Mouse (Mus musculus): ENCODE data around the gene Cpa5.

The Cpa5 gene

DNA sequence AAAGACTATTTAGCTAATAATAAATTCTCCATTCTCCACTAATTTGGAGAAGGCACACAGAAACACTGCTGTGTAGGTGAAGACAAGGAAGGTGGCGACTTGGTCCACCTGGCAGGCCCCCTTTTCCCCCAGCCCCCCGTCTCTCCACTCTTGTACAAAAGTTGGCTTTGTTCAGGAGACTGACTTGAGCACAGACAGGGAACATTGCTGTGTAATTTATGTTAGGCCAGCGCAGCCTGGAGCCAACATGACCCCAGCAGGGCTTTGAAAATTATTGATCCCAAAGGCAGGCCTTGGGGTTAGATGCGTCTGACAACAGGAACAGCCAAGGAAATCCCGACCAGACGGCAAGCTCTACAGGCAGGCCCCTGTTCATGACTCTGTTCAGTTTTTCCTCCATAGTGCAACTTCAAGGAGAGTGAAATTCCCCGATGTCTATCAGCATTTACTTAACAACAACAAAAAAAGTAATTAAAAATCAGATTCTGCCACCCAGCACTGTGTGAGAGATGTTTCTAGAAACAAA, 6.4 kb upstream of the Cpa5 start:
- no peak for DNase-seq (ENCODE audit: low read depth)

DNA sequence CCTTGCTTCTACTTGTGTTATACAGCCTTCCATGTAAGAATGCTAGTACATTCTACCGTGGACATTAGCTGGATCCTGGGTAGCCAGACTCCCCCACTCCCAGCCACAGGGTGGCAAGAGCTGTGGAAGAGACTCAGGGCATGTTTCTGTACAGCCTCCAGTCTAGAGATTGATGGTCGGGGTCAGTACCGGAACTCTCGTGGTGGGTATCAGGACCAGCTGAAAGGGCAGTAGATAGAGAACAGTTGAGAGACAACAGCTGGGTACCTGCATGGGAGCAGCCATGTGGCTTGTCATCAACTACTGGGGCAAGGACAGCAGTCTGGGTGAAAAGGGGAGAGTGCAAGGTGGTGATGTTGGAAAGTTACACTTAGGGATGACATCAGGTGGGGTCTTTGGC, 5.7 kb upstream of the Cpa5 start:
- DNase-seq (ENCODE audit: low read depth): no peak

DNA sequence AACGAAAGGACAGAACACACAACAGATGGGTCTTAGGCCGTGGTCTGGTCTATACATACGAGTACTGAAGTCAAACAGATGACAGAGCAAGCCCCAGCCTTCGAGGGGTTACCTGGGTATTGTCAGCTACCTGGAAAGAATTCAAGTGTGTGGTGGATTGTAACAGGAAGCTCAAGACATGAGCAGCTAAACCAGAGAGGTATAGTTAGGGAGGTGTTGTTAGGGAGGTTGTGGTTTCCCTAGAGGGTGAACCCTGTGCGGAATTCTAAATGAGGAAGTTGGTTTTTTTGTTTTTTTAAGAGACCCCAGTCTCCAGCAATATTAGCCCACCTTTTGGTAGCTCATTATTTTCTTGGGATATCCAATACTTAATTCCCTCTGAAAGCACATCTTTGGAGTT, 5.1 kb upstream of the Cpa5 start:
- DNase-seq (ENCODE audit: low read depth): peak; percentile 13

DNA sequence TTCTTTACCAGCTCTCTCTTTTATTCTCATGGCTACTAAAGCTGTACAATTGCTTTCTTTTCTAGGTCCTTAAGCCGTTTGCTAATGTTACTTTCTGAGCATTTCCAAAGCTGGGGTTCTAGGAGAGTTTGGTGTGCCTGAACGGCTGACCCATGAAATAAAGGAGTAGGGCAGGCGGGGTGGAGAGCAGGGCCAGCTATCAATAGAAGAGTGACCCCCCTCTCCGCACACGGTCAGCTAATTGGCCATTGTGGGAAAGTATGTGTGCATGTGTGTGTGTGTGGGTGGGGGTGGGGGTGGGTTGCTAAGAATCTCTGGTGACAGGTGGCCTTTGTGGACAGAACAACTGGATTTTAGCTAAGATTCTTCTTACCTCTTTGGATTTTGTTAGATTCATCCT, 402 bp downstream of the Cpa5 start:
- no peak for DNase-seq (ENCODE audit: low read depth)

DNA sequence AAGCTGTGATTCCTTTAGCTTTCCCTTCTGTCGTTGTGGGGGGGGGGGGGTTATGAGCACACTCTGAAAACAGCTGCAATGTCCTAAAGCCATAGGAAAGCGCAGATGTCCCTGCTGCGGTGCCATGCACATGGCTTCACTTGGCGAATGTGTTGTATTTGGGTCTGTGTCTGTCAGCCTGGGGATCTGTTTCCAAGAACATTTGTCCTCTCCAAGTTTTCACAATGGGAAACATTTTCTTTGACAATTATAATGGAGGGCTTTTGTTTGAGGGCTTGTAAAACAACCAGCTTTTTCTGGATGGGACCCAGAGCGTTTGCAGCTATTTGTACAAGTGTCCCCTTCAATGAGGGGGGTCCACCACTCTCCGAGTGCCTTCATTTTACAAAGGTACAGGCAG, 3.4 kb downstream of the Cpa5 start:
- no peak for DNase-seq (ENCODE audit: low read depth)

DNA sequence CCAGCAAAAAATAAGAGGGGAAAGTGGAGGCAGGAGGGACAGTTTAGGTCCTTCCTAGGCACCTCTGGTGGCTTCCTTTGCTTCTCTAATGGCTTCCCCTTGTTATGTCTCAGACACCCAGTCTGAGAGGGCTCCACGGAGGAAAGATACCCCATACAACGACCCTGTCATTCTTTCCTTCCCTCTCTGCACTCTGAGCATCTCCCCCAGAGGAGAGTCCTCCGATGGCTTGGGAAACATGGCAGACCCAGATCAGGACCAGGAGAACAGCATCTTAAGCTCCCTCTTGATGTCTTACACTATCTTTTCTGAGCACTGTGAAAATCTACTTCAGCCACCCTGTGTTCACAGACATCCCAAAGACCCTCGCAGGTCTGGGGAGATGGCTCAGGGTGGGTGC, 4.9 kb downstream of the Cpa5 start:
- DNase-seq (ENCODE audit: low read depth): no peak

DNA sequence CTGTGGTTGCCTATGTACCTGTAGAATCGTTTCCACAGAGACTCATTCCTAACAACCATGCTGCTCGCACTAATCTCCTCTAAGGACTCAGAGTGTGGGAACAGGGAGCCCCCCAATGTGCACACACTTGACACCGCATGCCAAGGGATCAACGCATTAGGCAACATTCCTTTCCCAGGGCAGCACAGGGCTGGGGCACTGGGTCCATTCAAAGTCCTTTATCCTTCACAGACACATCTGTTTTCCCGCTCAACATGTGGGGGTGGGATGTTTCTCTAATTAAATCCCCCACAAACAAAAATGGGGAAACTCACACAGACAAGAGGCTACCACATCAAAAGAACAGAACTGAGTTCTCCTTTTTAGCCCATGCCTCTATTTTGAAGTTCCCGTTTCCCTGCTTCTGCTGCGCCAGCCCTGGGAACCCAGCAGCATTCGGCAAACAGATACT, 5.7 kb downstream of the Cpa5 start:
- no peak for DNase-seq (ENCODE audit: low read depth)

DNA sequence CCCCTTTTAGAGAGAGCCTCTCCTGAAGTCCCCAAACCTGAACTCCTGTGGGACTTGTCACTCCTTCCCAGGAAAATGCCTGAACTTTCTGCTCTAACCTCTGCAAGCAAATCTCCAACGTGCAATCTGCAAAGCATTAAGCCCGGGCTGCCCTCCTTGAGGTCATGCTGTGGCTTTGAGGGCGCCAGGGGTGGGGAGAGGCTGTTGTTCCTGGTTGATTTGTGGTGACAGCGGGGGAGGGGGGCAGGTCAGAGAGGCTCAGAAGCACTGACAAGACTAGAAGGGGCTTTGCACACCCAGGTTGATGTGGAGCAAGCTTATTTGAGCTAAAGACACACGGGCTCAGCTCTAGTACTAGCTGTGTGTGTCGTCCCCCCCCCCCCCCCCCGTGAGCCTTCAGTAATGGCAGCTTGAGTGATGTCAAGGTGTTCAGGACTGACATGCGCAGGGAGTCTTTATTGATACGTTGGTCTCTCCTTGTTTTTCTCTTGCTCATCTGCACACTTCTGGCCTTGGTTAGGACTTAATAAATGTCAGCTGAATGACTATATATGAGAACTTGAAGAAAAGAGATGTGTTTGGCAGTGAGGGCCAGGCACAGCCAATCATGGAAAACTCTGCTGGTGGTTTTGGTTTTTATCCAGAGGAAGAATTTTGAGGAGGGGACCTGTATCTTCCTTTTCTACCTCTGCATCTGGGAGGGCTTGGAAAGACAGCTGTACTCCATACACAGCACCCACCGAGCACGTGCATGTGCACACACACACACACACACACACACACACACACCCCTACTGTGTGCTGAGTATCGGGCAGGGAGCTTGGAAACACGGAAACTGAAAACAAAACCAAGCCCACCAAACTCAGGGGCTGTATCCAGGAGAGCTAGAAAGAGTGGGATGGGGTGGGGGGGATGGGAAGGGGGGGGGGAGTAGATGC, 6.5 kb downstream of the Cpa5 start:
- peak; percentile 33 for DNase-seq (ENCODE audit: low read depth)

DNA sequence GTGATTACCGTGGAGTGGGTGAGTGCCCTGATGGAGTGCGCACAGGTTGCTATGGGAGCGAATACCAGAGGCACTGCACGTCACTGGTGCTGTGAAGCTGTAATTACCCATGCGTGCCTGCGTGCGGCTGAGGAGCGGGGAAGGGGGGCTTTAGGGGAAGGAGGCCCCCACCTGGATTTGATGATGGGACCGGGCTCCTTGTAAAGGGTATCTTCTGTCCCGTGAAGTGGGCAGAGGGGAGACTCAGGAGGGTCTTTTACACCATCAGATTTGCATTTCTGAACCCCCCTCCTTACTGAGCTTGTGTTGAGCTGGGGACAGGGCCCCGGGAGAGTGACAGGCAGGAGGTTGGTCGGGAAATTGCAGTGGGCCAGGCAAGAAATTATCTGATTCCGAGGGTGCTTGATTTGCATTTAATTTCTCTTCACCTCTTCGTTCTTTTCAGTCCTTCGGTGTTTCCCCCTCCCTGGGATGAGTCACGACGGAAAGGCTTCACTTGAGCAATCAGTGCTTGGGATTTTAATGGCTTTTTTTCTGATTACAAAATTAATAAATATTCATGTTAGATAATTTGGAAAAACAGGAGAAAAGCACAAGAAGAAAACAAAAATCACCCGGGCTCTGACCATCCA, 7.3 kb downstream of the Cpa5 start:
- no peak for DNase-seq (ENCODE audit: low read depth)

DNA sequence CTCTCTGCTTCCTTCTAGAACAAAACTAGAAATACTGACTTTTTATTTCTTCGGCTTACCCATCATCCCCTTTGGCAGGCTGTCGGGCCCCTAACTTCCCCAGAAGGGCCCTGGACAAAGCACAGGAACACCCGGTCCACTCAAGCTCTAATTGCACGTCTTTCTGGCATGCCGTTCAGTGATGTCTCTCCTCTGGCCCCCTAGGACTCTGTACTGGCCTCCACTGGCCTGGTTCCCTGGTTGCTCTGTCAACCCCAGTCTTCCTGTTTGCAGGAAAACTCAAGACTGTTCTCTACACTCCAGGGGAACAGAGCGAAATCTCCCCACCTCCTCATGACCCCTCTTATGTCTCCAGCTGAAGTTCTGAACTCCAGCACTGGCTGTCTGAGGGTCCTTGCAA, 7.9 kb downstream of the Cpa5 start:
- no peak for DNase-seq (ENCODE audit: low read depth)

DNA sequence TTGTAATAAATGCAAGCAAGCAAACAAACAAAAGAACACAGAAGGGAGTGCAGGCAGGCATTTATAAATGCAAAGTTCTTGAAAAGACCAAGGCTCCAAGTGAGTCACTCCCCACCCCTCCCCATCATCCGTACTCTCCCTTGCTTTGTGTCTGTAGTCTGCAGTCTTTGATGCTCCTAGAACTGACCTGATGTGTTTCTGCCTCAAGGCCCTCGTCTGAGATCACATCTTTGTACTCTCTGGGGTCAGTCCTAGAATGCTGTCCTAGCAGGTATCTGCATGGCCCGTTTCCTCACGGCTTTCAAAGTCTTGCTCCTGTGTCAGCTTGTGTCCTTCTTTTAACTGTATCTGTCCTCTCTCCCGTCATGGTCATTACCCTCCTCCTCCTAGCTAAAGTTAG, 8.8 kb downstream of the Cpa5 start:
- no peak for DNase-seq (ENCODE audit: low read depth)

DNA sequence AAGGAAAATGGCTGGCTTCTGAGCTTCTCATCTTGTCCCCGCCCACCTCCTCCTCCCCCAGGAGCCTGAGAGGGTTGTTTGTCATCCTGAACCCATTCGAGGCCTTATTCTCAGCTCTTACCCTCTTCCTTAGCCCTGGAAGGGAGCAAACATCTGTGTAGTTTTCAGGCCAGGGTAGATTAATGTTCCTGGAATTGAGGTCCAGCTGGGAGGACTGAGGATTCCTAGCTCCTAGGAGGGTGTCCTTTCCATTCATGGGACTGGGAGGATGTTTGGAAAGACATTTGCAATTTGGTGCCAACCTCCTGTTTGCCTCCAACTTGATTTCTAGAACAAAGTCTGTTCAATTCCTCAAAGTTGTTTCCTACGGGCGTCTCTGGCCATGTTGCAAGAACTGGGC, 9.8 kb downstream of the Cpa5 start:
- DNase-seq (ENCODE audit: low read depth): no peak

DNA sequence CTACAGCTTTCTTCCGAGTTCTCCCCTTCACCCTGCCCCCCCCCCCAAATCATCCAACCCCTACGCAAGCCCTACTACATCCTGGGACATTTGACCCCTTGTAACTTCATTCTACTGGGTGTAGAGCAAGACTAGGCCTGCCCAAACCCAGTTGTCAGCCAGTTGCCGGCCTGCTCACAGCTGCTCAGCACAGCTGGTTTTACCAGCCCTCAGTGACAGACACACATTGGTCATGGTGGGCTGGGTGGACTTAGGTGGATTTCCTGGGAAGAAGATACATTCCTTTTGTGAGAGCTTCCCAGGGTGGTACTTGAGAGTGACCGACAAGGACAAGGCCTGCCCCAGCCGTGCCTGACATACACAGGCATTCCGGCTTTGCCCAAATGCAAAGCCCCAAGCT, 10.2 kb downstream of the Cpa5 start:
- DNase-seq (ENCODE audit: low read depth): no peak

DNA sequence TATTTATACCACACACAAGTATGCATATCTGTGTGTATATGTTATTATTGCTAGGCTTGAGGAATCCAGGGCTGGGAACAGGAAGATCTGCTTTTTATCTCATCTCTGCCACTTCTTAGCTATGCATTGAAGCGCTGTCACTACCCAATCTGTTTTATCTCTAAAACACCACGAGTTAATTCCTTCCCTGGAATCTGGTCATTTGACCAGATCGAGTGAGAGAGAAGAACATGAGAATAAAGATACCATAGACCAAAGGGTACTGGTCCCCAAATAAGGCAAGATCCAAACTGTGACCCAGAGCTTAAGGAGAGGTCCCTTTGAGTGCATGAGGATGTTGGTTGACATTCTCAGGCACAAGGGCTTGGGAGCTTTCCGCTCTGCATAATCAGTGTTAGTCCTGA, 11.2 kb downstream of the Cpa5 start:
- DNase-seq (ENCODE audit: low read depth): no peak

DNA sequence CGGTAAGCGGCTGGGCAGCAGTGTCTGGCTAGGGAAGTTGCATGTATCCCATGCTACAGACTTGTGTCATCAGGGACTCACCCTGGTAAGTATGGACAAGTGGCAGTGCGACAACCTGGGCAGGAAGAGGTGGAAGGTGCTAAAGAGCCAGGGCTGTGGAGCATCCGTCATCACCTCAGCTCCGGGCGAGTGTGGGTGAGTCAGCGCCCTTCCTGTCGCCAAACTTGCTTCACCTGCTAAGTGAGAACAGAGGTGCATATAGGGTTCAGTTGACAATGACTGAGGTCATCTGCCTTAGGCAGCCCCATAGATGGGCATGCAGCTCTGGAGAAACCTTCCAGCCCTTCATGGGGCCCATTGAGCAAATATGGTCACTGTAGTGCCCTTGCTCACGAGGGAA, 14.0 kb downstream of the Cpa5 start:
- DNase-seq (ENCODE audit: low read depth): no peak

DNA sequence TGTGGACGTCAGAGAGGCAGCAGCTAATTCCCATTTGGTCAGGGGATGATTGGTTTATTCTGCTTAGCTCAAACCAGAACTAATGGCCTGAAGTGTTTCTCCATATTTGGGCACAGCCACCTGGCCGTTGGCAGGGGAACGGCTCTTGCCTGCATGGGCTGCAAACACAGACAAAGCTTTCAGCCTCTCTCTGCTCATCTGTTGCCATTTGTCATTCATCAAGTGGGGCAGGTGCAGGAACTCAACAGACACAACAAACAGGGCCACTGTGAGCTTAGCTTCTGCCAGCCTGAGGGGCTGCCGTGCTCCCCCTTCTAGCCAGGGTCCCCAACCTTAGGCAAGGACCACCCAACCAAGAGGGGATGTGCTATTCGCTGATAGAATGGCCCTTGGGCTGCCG, 17.3 kb downstream of the Cpa5 start:
- DNase-seq (ENCODE audit: low read depth): no peak

DNA sequence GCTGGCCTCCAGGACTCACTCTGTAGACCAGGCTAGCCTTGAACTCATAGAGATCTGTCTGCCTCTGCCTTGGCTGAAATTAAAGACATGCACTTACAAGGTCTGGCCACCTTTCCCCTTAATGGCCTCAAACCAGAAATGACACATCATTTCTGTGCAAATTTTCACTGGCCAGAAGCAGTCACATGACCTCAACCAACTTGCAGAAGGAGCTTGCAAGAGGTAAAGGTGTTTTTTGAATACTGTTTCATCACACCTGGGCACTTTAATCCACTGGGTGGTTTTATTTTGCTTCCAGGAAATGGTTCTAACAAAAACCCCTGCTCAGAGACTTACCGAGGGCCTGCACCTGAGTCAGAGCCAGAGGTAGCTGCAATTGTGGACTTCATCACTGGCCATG, 19.2 kb downstream of the Cpa5 start:
- DNase-seq (ENCODE audit: low read depth): peak; percentile 20

DNA sequence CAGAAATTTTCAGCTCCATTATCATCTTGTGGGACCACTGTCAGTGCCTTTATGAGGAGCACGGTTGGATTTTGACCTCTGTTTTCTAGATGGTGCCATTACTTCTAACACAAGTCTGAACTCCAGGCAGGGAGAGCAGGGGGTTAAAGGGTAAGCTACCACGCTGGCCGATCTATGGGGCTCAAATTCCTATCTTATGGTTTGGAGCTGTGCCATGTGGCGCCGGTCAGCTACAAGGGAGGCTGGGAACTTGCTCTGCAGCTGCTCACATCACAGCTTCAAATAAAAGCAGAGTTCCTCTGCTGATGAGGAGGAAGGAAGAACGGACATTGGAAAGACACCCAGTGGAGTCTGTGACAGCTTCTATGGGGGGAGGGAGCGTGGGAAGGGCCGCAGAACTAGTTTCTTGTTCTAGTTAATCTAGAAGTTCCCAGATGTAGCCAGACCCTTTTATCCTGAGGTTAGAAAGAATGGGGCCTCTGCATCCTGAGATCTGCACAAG, 24.6 kb downstream of the Cpa5 start:
- DNase-seq (ENCODE audit: low read depth): peak; percentile 31

DNA sequence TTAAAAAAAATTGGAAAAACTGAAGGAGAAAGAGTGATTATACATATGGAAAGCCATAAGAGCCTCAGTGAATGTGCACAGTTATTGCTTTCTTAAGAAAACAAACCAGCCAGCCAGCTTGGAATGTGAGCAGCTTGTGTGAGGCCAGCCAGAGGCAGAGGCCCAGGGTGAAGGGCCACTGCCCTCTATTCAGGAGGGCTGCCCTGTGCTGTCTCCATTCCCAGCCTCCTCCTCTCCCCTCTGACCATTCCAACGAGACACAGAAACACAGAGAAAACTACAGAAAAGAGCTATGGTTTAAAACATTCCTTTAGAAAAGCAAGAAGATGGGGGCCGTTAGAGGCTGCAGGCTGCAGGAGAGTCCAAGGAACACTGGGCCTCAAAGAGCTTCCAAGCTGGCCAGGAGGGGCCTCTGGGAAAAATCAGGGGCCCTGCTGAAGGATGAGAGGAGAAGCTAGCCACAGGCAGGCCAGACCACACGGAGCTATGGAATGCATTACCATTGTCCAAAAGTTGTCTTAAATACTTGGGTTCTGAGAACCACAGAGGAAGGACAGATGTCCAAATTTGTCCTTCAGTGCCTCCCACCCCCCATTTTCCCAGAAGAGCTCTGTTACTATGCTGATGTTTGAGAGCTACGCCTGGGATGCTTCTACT, 25.5 kb downstream of the Cpa5 start:
- no peak for DNase-seq (ENCODE audit: low read depth)

DNA sequence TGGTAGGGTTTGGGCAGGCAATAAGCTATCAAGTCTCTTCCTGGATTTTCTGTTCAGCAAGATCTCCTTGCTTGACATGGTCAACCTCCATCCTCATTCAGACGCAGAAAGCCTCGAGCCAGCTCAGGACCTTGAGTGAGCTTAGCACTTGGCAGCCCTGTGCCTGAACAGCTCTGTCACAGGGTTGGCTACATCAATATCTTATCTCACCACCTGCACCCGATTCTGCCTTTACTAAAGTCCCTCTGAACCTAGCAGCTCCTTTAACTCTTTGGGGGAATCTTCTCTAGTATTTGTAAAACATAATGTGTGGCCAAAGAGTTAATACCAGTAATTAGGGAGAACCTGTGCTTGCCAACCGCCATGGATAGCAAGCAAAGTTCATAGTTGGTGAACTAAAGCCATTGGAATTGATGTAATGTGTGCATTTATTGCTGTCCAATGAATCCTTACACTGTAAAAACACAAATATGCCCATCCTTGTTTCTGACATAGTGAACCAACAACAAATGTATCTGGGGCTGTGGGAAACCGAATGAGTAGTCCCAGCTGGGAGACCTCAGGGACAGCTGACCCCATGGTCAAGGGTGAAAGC, 28.0 kb downstream of the Cpa5 start, which contains the start of gene Cpa1:
Cpa1 (plus strand) TSS at position 545 of the 595 bp plus-strand sequence.
- no peak for DNase-seq (ENCODE audit: low read depth)

DNA sequence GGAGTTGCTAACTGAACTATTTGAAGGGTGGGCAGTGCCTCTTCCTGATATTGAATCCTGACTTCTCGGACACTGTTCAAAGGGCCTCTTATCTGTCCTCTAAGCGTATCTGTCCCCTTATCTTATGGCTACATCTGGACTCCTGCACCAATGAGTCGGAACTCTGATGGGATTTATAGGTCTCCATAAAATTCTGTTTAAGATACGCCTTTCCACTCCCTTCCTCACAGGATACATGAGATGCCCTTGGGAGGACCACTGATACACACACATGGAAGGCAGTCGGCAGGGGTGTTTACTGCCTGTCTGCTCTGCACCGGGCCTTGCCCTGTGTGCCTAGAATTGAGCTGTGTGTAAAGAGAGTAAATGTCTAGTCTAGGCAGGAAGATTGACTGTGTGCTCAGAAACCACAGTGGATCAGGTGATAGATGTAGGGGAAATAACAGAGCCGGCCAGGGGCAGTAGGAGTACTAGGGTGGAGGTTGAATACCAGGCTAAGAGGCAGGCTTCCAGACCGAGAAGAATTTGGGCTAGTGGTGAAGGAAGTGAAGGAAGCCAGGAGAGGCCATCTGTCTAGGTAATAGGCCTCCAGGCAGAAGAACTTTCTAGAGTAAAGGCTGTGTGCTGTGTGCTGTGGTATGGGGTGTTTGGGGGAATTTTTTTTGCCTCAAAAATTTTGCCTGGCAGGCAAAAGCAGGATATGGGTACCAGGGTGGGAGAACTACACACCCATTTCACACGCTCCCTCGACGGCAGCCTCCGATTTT, 33.1 kb downstream of the Cpa5 start:
- peak; percentile 19 for DNase-seq (ENCODE audit: low read depth)

All from 416B (cell line).